Mouse (Mus musculus) embryonic facial prominence, embryonic 11.5 days (tissue): ENCODE data around the gene Gm49394. TPM values are rescaled to one million over a fixed set of nuclear protein-coding genes. Genes with fewer than 3 reads are reported as not detected.

Experiments used
- ATAC-seq: fragments of 200-750 bp; cut with Nextera tagmentation; replicated peaks from 2 replicates; pipeline ENCODE4 v1.8.0; 2017; ENCODE audit warnings: low read depth; ENCODE audit not compliant: insufficient number of reproducible peaks, low FRiP score, low TSS enrichment
- DNase-seq: peaks from one replicate; pipeline ENCODE4 v3.0.0-alpha.2; 2015; ENCODE audit warnings: low spot score
- H3K27ac ChIP-seq: fragments of 300-500 bp; sonication (generic); replicated peaks from 2 replicates; pipeline ENCODE4 v1.5.1; 2014; ENCODE audit warnings: mild to moderate bottlenecking, low read depth, low read length, control low read depth
- H3K27me3 ChIP-seq: fragments of 300-500 bp; sonication (generic); 2 replicates; pipeline ENCODE4 v1.6.1; 2014; ENCODE audit warnings: mild to moderate bottlenecking, low read length, moderate library complexity, mixed read lengths; ENCODE audit not compliant: control insufficient read depth, insufficient read depth
- H3K36me3 ChIP-seq: fragments of 300-500 bp; sonication (generic); replicated peaks from 2 replicates; pipeline ENCODE4 v1.6.1; 2014; ENCODE audit warnings: low read depth, mild to moderate bottlenecking, low read length, moderate library complexity, mixed read lengths; ENCODE audit not compliant: control insufficient read depth, insufficient read depth
- H3K4me1 ChIP-seq: fragments of 300-500 bp; sonication (generic); 2 replicates; pipeline ENCODE4 v1.6.1; 2014; ENCODE audit warnings: low read length, mixed read lengths; ENCODE audit not compliant: control insufficient read depth, insufficient read depth
- H3K4me2 ChIP-seq: fragments of 300-500 bp; sonication (generic); 2 replicates; pipeline ENCODE4 v1.6.1; 2014; ENCODE audit warnings: low read depth, mild to moderate bottlenecking, control low read depth, low read length, moderate library complexity
- H3K4me3 ChIP-seq: fragments of 300-500 bp; sonication (generic); 2 replicates; pipeline ENCODE4 v1.5.1; 2014; ENCODE audit warnings: low read depth, low read length, control low read depth
- H3K9ac ChIP-seq: fragments of 300-500 bp; sonication (generic); replicated peaks from 2 replicates; pipeline ENCODE4 v1.6.1; 2014; ENCODE audit warnings: mild to moderate bottlenecking, control low read depth, low read length
- H3K9me3 ChIP-seq: fragments of 300-500 bp; sonication (generic); replicated peaks from 2 replicates; pipeline ENCODE4 v1.6.1; 2016; ENCODE audit warnings: mild to moderate bottlenecking, low read length, inconsistent platforms, mixed read lengths; ENCODE audit not compliant: control insufficient read depth
- WGBS: fragments of 180-500 bp; shearing (Covaris S2); extraction: QIAGEN DNeasy Blood & Tissue Kit; methylation state at CpG from one replicate; pipeline ENCODE4 v1.1.7; 2014; 5-methylcytosine and 5-hydroxymethylcytosine counted together
- polyA plus RNA-seq: library from polyadenylated mRNA; unstranded; fragments of >200 nt; fragmentation: Nextera tagmentation; extraction: Ambion mirVana; gene quantifications from 2 replicates; pipeline ENCODE4 v1.2.1, GENCODE M21; 2014

Gm49394 gene
- polyA plus RNA-seq, 1 experiment from 2014 or later: 0.08 TPM

DNA sequence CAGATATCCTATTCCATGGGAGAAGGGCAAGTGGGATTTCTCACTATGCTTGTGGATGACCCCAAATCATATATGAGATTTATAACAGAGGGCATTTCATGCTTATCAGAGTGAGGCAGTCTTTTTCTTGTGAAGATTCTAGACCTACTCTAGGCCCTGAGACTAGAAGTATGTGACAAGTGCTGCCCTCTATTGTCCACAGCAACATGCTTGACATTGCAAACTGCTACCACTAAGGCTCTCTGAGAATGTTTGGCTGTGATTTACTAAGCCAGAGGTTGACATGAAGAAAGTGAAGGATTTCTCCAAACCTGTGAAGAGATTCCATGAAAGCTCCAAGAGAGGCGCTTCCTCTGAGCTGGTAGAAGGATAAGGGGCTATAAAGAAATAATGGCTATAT, 1.3 kb upstream of the Gm49394 start:
- ATAC-seq: no peak
- Histone ChIP-seq H3K4me3 (no peak overlapping the region), H3K36me3 (no peaks in the 10 kb centered on the region), H3K9ac (no peak overlapping the region), H3K27me3 (peaks cover 1% of the 10 kb centered on the region; the same call in 1 of the 2 replicates), H3K9me3 (peaks cover 10% of the 10 kb centered on the region), H3K4me2 (no peak overlapping the region), H3K4me1 (no peaks in the 10 kb centered on the region), H3K27ac (no peak overlapping the region)
- WGBS: 86% methylated on average over 1 of the region's 1 CpGs
- no peak for DNase-seq

- peaks cover 10% of the 10 kb centered on the region for H3K9me3 ChIP-seq
- ATAC-seq (no peak), DNase-seq (no peak)
- peaks cover 23% of the 10 kb centered on the region for H3K27me3 ChIP-seq
- 74% methylated on average over 1 of the region's 1 CpGs for WGBS
- no peaks in the 10 kb centered on the region for H3K4me1 ChIP-seq
- H3K27ac ChIP-seq: no peak overlapping the region
- H3K9ac ChIP-seq: no peak overlapping the region
- no peak overlapping the region for H3K4me3 ChIP-seq
- H3K36me3 ChIP-seq: no peaks in the 10 kb centered on the region
- H3K4me2 ChIP-seq: no peak overlapping the region
Measured at GRCm38 (mm10) chr7:142668328-142668727, 1.4 kb downstream of the Gm49394 start.

DNA sequence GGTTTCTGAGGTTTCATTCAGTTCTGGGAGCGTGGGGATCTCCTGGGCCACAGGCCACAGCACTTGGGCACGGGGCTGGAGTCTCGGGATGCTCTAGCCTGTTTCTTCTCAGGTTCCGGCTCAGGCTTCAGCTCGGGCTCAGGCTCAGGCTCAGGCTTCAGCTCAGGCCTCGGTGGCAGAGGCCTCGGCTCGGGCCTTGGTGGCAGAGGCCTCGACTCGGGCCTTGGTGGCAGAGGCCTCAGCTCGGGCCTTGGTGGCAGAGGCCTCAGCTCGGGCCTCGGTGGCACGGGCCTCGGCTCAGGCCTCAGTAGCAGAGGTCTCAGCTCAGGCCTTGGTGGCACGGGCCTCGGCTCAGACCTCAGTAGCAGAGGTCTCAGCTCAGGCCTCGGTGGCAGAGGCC, 2.2 kb downstream of the Gm49394 start:
- Histone ChIP-seq H3K27ac (no peak overlapping the region), H3K9ac (no peak overlapping the region), H3K36me3 (no peaks in the 10 kb centered on the region), H3K4me1 (no peaks in the 10 kb centered on the region), H3K27me3 (peaks cover 27% of the 10 kb centered on the region), H3K4me2 (no peak overlapping the region), H3K9me3 (peaks cover 10% of the 10 kb centered on the region), H3K4me3 (no peak overlapping the region)
- WGBS: 93% methylated on average over 18 of the region's 18 CpGs
- ATAC-seq: no peak
- no peak for DNase-seq

DNA sequence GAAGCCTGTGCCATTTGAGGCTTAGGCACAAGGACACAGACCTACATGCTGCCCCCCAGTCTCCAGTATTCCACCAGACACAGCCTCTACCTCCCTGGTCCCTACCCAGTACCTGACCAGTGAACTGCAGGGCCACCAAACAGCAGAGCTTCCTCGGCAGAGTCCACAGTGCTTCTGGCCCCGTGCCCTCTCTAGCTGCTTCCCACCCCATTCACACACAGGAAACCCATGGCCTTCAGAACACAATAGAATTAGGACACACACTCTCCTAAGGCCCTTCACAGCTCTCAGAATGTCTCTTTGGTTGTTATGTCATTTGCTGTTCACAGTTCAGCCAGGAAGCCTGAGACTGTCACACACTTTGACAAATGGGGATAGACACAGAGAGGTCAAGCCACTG, 3.1 kb downstream of the Gm49394 start, which contains the start of gene Igf2:
Gene Igf2 (minus strand): TSS at position 158 of the 400 bp plus-strand sequence.
- ATAC-seq: no peak
- WGBS: 60% methylated on average over 2 of the region's 2 CpGs
- no peaks in the 10 kb centered on the region for H3K4me1 ChIP-seq
- H3K27ac ChIP-seq: no peak within 1 kb of the TSS
- no peak within 1 kb of the TSS for H3K4me3 ChIP-seq
- DNase-seq: no peak
- H3K36me3 ChIP-seq: no peaks in the 10 kb centered on the region
- peaks cover 10% of the 10 kb centered on the region for H3K9me3 ChIP-seq
- H3K9ac ChIP-seq: no peak within 1 kb of the TSS
- no peak within 1 kb of the TSS for H3K4me2 ChIP-seq
- H3K27me3 ChIP-seq: peaks cover 27% of the 10 kb centered on the region

DNA sequence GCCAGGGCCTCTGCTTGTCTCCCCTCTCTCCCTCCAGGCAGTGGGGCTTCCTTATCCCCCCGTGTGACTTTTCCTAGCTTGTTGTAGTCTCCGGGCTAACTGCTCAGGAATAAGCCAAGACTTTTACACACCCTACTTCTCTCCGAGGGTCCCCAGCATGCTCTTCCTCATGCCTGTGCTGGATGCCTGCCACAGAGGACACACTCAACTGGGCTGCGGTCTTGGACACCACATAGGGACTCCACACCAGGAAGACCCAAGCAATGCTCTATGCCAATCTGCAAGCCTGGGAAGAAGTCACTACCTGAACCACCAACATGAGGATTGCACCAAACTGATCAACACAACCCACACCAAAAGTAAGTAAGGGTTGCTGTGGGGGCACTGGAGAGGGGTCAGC, 3.6 kb downstream of the Gm49394 start:
- DNase-seq: no peak
- 72% methylated on average over 4 of the region's 4 CpGs for WGBS
- H3K9ac ChIP-seq: no peak overlapping the region
- H3K36me3 ChIP-seq: no peaks in the 10 kb centered on the region
- H3K4me1 ChIP-seq: no peaks in the 10 kb centered on the region
- peaks cover 30% of the 10 kb centered on the region for H3K27me3 ChIP-seq
- no peak for ATAC-seq
- H3K4me3 ChIP-seq: no peak overlapping the region
- no peak overlapping the region for H3K27ac ChIP-seq
- H3K4me2 ChIP-seq: no peak overlapping the region
- peaks cover 10% of the 10 kb centered on the region for H3K9me3 ChIP-seq

GRCm38 (mm10) chr7:142665364-142665763, 4.4 kb downstream of the Gm49394 start:
- DNase-seq (no peak), ATAC-seq (no peak)
- no peak overlapping the region for H3K4me2 ChIP-seq
- H3K27me3 ChIP-seq: peaks cover 38% of the 10 kb centered on the region
- no peaks in the 10 kb centered on the region for H3K36me3 ChIP-seq
- H3K9ac ChIP-seq: no peak overlapping the region
- H3K27ac ChIP-seq: no peak overlapping the region
- WGBS: 52% methylated on average over 5 of the region's 5 CpGs
- peaks cover 9% of the 10 kb centered on the region for H3K9me3 ChIP-seq
- H3K4me1 ChIP-seq: peaks cover 2% of the 10 kb centered on the region; the same call in 1 of the 2 replicates
- H3K4me3 ChIP-seq: no peak overlapping the region

- peaks cover 1% of the 10 kb centered on the region for H3K9me3 ChIP-seq
- H3K4me1 ChIP-seq: peaks cover 2% of the 10 kb centered on the region; the same call in 1 of the 2 replicates
- H3K4me2 ChIP-seq: peak overlapping the region; percentile 64
- H3K27me3 ChIP-seq: peaks cover 46% of the 10 kb centered on the region
- ATAC-seq: peak; percentile 21; the same call in 1 of the 2 replicates
- no peaks in the 10 kb centered on the region for H3K36me3 ChIP-seq
- peak overlapping the region; percentile 31 for H3K4me3 ChIP-seq
- 4% methylated on average over 9 of the region's 9 CpGs for WGBS
- H3K27ac ChIP-seq: no peak overlapping the region
- DNase-seq: no peak
- peak overlapping the region; percentile 63 for H3K9ac ChIP-seq
Measured at GRCm38 (mm10) chr7:142664465-142665029, 5.2 kb downstream of the Gm49394 start.

- H3K9me3 ChIP-seq: no peaks in the 10 kb centered on the region
- peak overlapping the region; percentile 64 for H3K4me2 ChIP-seq
- 0 out of 2 replicates have a peak overlapping the region, but pooled peaks have one; percentile 17 for H3K27ac ChIP-seq
- H3K4me1 ChIP-seq: peaks cover 2% of the 10 kb centered on the region; the same call in 1 of the 2 replicates
- H3K4me3 ChIP-seq: peak overlapping the region; percentile 31
- under 1% methylated on average over 48 of the region's 53 CpGs for WGBS
- H3K27me3 ChIP-seq: peaks cover 52% of the 10 kb centered on the region
- no peaks in the 10 kb centered on the region for H3K36me3 ChIP-seq
- DNase-seq (peak; percentile 39), ATAC-seq (no peak)
- H3K9ac ChIP-seq: peak overlapping the region; percentile 63
Measured at GRCm38 (mm10) chr7:142663931-142664421, 5.8 kb downstream of the Gm49394 start.
